Mouse (Mus musculus): ENCODE results near the gene Gja6. TPM values are rescaled to one million over a fixed set of nuclear protein-coding genes. Genes with fewer than 3 reads are reported as not detected.

The Gja6 gene
- total and polyA plus RNA-seq, 3 experiments = 0.10 to 0.12 TPM; not detected in 1

GRCm38 (mm10) chrX:160892077-160892476 is 14.8 kb downstream of the Gja6 start:
- TF ChIP-seq ZC3H11A (IDR thresholded peaks at IDR 0.05; ENCODE audit: low read depth, low read length) (no peak), SMC3 (IDR thresholded peaks at IDR 0.05; ENCODE audit: low read depth, low read length) (no peak), CHD2 (IDR thresholded peaks at IDR 0.05; ENCODE audit: low read length) (no peak), TCF12 (IDR thresholded peaks at IDR 0.05; ENCODE audit: low read depth, low read length) (peak; percentile 63), RCOR1 (IDR thresholded peaks at IDR 0.05; ENCODE audit: low read depth, low read length) (no peak), TBP (IDR thresholded peaks at IDR 0.05; ENCODE audit: low read depth, low read length) (no peak), GATA1 (IDR thresholded peaks at IDR 0.05; ENCODE audit: low read depth, low read length) (peak; percentile 70), SIN3A (IDR thresholded peaks at IDR 0.05; ENCODE audit: low read length) (no peak), EP300 (IDR thresholded peaks at IDR 0.05; ENCODE audit: low read depth in 1 of 2, low read length in 2 of 2) (peak; percentile 41 to 60; a peak in 3 of 4 replicates), MEF2A (IDR thresholded peaks at IDR 0.05; ENCODE audit: extremely low read depth, insufficient replicate concordance, low read depth, low read length, poor library complexity, severe bottlenecking) (no peak), UBTF (IDR thresholded peaks at IDR 0.05; ENCODE audit: borderline replicate concordance, insufficient read depth, low read depth, low read length) (no peak), NELFE (IDR thresholded peaks at IDR 0.05; ENCODE audit: low read depth, low read length) (no peak), E2F4 (IDR thresholded peaks at IDR 0.05; ENCODE audit: borderline replicate concordance, low read depth, low read length) (no peak), CHD1 (IDR thresholded peaks at IDR 0.05; ENCODE audit: low read depth, low read length) (no peak), HCFC1 (IDR thresholded peaks at IDR 0.05; ENCODE audit: low read depth, low read length) (no peak), USF2 (IDR thresholded peaks at IDR 0.05; ENCODE audit: borderline replicate concordance in 1 of 2, insufficient read depth in 1 of 2, low read depth in 1 of 2, low read length in 2 of 2) (no peak), TAL1 (IDR thresholded peaks at IDR 0.05; ENCODE audit: low read length) (no peak), USF1 (IDR thresholded peaks at IDR 0.05; ENCODE audit: low read depth, low read length) (no peak), MAZ (IDR thresholded peaks at IDR 0.05; ENCODE audit: low read depth, low read length) (no peak), BHLHE40 (IDR thresholded peaks at IDR 0.05; ENCODE audit: borderline replicate concordance, low read depth, low read length) (no peak), ETS1 (IDR thresholded peaks at IDR 0.05; ENCODE audit: low read depth, low read length) (no peak), KAT2A (conservative IDR thresholded peaks at IDR 0.05; ENCODE audit: low read depth, low read length) (no peak), ELF1 (IDR thresholded peaks at IDR 0.05; ENCODE audit: low read depth, low read length) (no peak), ZNF384 (IDR thresholded peaks at IDR 0.05; ENCODE audit: low read depth, low read length) (no peak), POLR2AphosphoS5 (IDR thresholded peaks at IDR 0.05; ENCODE audit: borderline replicate concordance, low read depth, low read length) (no peak), MYC (IDR thresholded peaks at IDR 0.05; ENCODE audit: low read depth, low read length) (no peak)
- peaks cover 0 to 11% of the 10 kb centered on the region in 2 experiments; a peak in 2 of 4 replicates for H3K36me3 ChIP-seq (ENCODE audit: control insufficient read depth in 1 of 2, insufficient read depth in 2 of 2, low read length in 2 of 2)

More at GRCm38 (mm10) chrX:160892077-160892476, 14.8 kb downstream of the Gja6 start:
- Histone ChIP-seq H3K27ac (ENCODE audit: control insufficient read depth, low read depth, low read length) (no peak overlapping the region), H3K9ac (ENCODE audit: control insufficient read depth, low read depth, low read length, poor library complexity, severe bottlenecking) (no peak overlapping the region), H3K79me2 (ENCODE audit: control insufficient read depth, insufficient read depth, low read length, poor library complexity) (no peaks in the 10 kb centered on the region), H3K27me3 (ENCODE audit: control insufficient read depth in 1 of 2, insufficient read depth in 2 of 2, low read length in 2 of 2) (no peaks in the 10 kb centered on the region), H3K9me3 (replicated peaks; ENCODE audit: insufficient read depth, low read length) (no peaks in the 10 kb centered on the region), H3K4me3 (ENCODE audit: control insufficient read depth in 1 of 2, insufficient read depth in 1 of 2, low read depth in 2 of 2, low read length in 2 of 2) (no peak overlapping the region), H3K4me1 (ENCODE audit: control insufficient read depth in 1 of 2, insufficient read depth in 2 of 2, low read length in 2 of 2) (peaks cover 6 to 7% of the 10 kb centered on the region in 2 experiments)
- peak; percentile 42 for DNase-seq (ENCODE audit: low read depth, low spot score)

Measured in MEL (cell line).